Mouse (Mus musculus) heart, adult 2 months (tissue): ENCODE data around the gene Mon1a. TPM values are rescaled to one million over a fixed set of nuclear protein-coding genes. Genes with fewer than 3 reads are reported as not detected.

ENCODE experiments used
- DNase-seq, 2 experiments: peaks; one replicate each; pipeline ENCODE4 v3.0.0; 2021
- H3K27ac ChIP-seq: fragments of 200-600 bp; 2 replicates; pipeline ENCODE4 v1.8.1; 2022
- H3K27me3 ChIP-seq: fragments of 200-500 bp; 2 replicates; pipeline ENCODE4 v1.6.1; 2012; ENCODE audit warnings: mild to moderate bottlenecking, low read length, inconsistent platforms, mixed read lengths; ENCODE audit not compliant: control insufficient read depth, insufficient read depth
- H3K36me3 ChIP-seq: fragments of 200-500 bp; 2 replicates; pipeline ENCODE4 v1.6.1; 2012; ENCODE audit warnings: low read length, inconsistent platforms; ENCODE audit not compliant: control insufficient read depth, insufficient read depth
- H3K4me1 ChIP-seq: fragments of 200-500 bp; 2 replicates; pipeline ENCODE4 v1.6.1; 2011; ENCODE audit warnings: low read length; ENCODE audit not compliant: control insufficient read depth, insufficient read depth
- H3K4me3 ChIP-seq: fragments of 200-600 bp; 2 replicates; pipeline ENCODE4 v1.8.1; 2022
- H3K79me2 ChIP-seq: fragments of 200-500 bp; replicated peaks from 2 replicates; pipeline ENCODE4 v1.6.1; 2012; ENCODE audit warnings: mild to moderate bottlenecking, inconsistent platforms, low read length, moderate library complexity, mixed read lengths; ENCODE audit not compliant: control insufficient read depth, insufficient read depth
- H3K9ac ChIP-seq: fragments of 200-500 bp; 2 replicates; pipeline ENCODE4 v1.6.1; 2012; ENCODE audit warnings: low read depth, mild to moderate bottlenecking, control low read depth, inconsistent platforms, low read length, mixed read lengths
- CTCF ChIP-seq: fragments of 200-600 bp; IDR thresholded peaks from 2 replicates; pipeline ENCODE4 v1.8.1; 2022; ENCODE audit warnings: antibody characterized with exemption, mild to moderate bottlenecking, moderate library complexity
- EP300 ChIP-seq: fragments of 200-500 bp; IDR thresholded peaks from 2 replicates; pipeline ENCODE4 v1.6.1; 2011; ENCODE audit warnings: low read depth, low read length, control low read depth; ENCODE audit not compliant: insufficient read depth
- POLR2A ChIP-seq: fragments of 200-500 bp; IDR thresholded peaks from 2 replicates; pipeline ENCODE4 v1.6.1; 2011; ENCODE audit warnings: mild to moderate bottlenecking, low read depth, low read length, control low read depth; ENCODE audit not compliant: insufficient read depth
- WGBS: fragments of 180-500 bp; shearing (Covaris S2); methylation state at CpG from one replicate; pipeline ENCODE4 v1.1.7; 2018; 5-methylcytosine and 5-hydroxymethylcytosine counted together
- intact Hi-C: fragments of 180-260 bp; cut with DNase I; formaldehyde crosslinking; loops from one replicate; pipeline ENCODE4 v1.15.1; 2025
- polyA plus RNA-seq: library from polyadenylated mRNA; depleted of rRNA; stranded (reverse); fragments of >200 nt; gene quantifications from 2 replicates; pipeline ENCODE4 v1.2.3, GENCODE M21; 2012
- total RNA-seq, 2 experiments: library from RNA; stranded (reverse); gene quantifications; 2 replicates each; pipeline ENCODE4 v1.2.3; 2021

The Mon1a gene
- total and polyA plus RNA-seq, 3 experiments: 11.0 to 16.0 (median 11.2) TPM

DNA sequence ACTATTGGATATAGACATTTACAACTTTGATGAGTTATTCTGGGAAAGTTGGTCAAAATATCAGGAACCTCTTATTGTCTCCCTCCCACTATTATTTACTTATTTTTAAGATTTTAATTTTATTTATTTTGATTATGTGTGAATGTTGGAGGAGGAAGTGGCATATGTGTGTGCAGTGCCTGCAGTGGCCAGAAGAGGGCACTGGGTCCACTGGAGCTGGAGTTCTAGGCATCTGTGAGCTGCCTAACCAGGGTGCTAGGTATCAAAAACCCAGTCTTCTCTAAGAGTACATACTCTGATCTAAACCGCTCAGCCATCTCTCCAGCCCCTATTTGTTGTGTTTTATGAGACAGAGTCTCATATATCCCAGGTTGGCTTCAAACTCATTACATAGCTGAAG, 3.1 kb downstream of the Mon1a start:
- peak; percentile 62 for TF ChIP-seq CTCF
- no peak for TF ChIP-seq EP300
- Histone ChIP-seq H3K4me3 (no peak overlapping the region), H3K27me3 (no peaks in the 10 kb centered on the region), H3K79me2 (0 out of 2 replicates have a peak, but pooled peaks cover 2% of the 10 kb centered on the region), H3K9ac (no peak overlapping the region), H3K4me1 (peaks cover 2% of the 10 kb centered on the region), H3K27ac (no peak overlapping the region), H3K36me3 (no peaks in the 10 kb centered on the region)
- intact Hi-C loops: no loop called here
- WGBS: 100% methylated on average over 1 of the region's 1 CpGs
- no peak for DNase-seq

DNA sequence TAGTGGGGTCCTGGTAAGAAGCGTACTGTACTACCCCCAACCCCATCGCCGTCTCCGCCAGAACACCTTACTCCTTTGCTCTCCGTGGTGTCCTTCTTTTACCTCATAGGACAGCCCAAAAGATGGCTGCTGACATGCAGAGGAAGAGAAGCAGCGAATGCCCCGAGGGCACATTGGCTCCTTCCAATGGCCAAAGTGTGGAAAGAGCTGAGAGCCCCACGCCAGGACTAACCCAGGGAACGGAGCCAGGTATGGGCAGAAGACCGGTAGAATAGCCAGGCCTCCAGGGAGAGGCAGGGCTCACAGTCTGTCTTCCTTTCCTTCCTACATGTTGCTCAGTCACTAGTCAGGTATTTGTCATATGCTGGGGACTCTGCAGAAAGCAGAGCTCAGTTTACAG, 10.6 kb downstream of the Mon1a start:
- Histone ChIP-seq H3K27ac (no peak overlapping the region), H3K79me2 (no peaks in the 10 kb centered on the region), H3K4me3 (no peak overlapping the region), H3K27me3 (no peaks in the 10 kb centered on the region), H3K36me3 (no peaks in the 10 kb centered on the region), H3K4me1 (no peaks in the 10 kb centered on the region), H3K9ac (no peak overlapping the region)
- no peak for DNase-seq
- 87% methylated on average over 10 of the region's 10 CpGs for WGBS
- TF ChIP-seq POLR2A (no peak), CTCF (no peak), EP300 (no peak)
- intact Hi-C loops: no loop called here

DNA sequence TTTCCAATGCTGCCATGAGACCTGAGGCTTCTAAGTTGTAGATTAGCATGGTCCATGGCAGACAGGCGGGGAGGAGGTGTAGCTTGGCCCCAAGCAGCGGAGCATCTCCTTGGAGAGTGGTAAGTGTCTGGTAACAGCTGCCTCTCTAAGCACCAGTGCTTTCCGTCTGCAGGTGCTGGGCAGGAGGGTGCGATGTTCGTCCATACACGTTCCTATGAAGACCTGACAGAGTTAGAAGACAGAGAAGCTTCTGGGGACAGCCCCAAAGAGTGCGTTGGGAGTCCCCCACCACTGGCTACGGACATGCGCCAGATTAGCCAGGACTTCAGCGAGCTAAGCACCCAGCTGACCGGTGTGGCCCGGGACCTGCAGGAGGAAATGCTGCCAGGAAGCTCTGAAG, 11.9 kb downstream of the Mon1a start:
- H3K9ac ChIP-seq: no peak overlapping the region
- H3K79me2 ChIP-seq: no peaks in the 10 kb centered on the region
- H3K4me3 ChIP-seq: no peak overlapping the region
- intact Hi-C loops: loop anchor here (5.0 kb wide), 1 partner anchor 152 kb away; the partner anchor contains the start of gene Amigo3
- no peak for DNase-seq
- TF ChIP-seq POLR2A (no peak), EP300 (no peak), CTCF (no peak)
- H3K27ac ChIP-seq: no peak overlapping the region
- H3K27me3 ChIP-seq: no peaks in the 10 kb centered on the region
- no peaks in the 10 kb centered on the region for H3K4me1 ChIP-seq
- no peaks in the 10 kb centered on the region for H3K36me3 ChIP-seq
- WGBS: 79% methylated on average over 12 of the region's 12 CpGs

DNA sequence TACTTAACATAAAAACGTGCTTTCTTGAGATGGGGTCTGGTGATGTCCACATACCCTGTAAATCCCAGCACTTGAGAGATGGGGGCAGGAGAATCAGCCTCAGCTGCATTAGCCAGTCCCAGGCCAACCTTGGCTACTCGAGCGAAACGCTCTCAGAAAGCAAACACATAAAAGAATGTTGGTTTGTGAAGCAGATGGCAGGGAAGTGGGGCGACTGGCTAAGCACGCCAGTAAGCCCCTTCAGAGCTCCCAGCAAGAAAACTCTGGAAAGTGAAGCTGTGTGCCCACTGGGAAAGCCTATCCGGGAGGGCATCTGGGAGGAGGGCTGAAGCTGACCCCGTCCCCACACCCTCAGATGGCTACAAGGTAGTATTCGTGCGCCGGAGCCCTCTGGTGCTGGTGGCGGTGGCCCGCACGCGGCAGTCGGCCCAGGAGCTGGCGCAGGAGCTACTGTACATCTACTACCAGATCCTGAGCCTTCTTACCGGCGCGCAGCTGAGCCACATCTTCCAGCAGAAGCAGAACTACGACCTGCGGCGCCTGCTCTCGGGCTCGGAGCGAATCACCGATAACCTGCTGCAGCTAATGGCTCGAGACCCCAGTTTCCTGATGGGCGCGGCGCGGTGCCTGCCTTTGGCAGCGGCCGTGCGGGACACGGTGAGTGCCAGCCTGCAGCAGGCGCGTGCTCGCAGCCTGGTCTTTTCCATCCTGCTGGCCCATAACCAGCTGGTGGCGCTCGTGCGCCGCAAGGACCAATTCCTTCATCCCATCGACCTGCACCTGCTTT, 13.1 kb downstream of the Mon1a start:
- Histone ChIP-seq H3K27ac (no peak overlapping the region), H3K27me3 (no peaks in the 10 kb centered on the region), H3K9ac (no peak overlapping the region), H3K4me3 (no peak overlapping the region), H3K79me2 (no peaks in the 10 kb centered on the region), H3K4me1 (no peaks in the 10 kb centered on the region; the same call in 1 of the 2 replicates), H3K36me3 (no peaks in the 10 kb centered on the region)
- TF ChIP-seq EP300 (no peak), POLR2A (no peak), CTCF (peak; percentile 54)
- intact Hi-C loops: loop anchor here (5.0 kb wide), 1 partner anchor 151 kb away; the partner anchor contains the start of gene Amigo3
- DNase-seq: no peak
- 61% methylated on average over 44 of the region's 44 CpGs for WGBS

DNA sequence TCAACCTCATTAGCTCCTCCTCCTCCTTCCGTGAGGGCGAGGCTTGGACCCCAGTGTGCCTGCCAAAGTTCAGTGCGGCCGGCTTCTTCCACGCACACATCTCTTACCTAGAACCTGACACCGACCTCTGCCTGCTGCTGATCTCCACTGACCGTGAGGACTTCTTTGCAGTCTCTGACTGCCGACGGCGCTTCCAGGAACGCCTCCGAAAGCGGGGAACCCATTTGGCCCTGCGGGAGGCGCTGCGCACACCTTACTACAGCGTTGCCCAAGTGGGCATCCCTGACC, 13.6 kb downstream of the Mon1a start:
- no peak for DNase-seq
- no peak overlapping the region for H3K27ac ChIP-seq
- 72% methylated on average over 17 of the region's 17 CpGs for WGBS
- no peaks in the 10 kb centered on the region for H3K36me3 ChIP-seq
- peaks cover 4% of the 10 kb centered on the region for H3K4me1 ChIP-seq
- H3K27me3 ChIP-seq: no peaks in the 10 kb centered on the region
- TF ChIP-seq EP300 (no peak), POLR2A (no peak), CTCF (no peak)
- H3K4me3 ChIP-seq: no peak overlapping the region
- H3K79me2 ChIP-seq: no peaks in the 10 kb centered on the region
- H3K9ac ChIP-seq: no peak overlapping the region
- intact Hi-C loops: loop anchor here (5.0 kb wide), 1 partner anchor 151 kb away; the partner anchor contains the start of gene Amigo3

DNA sequence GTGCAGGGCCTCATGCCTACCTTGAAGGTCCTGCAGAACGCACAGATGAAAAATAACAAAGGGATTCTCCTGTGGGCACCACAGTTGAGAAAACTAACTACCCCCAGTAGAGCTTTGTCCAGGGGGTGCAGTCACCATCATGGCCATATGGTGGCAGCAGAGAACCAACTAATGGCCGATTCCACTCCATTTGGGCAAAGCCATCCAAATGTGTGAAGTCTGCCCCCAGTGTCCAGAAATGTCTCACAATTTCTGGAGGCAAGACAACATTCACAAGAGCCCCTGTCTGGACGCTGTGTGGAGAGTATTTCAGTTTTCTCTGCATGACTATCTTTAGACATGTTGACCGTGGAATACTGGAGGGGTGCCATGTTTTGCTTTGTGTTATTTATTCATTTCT, 16.8 kb downstream of the Mon1a start:
- H3K4me1 ChIP-seq: peaks cover 4% of the 10 kb centered on the region
- DNase-seq: peak; percentile 86 to 92
- H3K36me3 ChIP-seq: no peaks in the 10 kb centered on the region
- TF ChIP-seq POLR2A (no peak), EP300 (peak; percentile 97), CTCF (peak; percentile 96)
- WGBS: under 1% methylated on average over 4 of the region's 4 CpGs
- no peaks in the 10 kb centered on the region for H3K79me2 ChIP-seq
- H3K4me3 ChIP-seq: no peak overlapping the region
- H3K27me3 ChIP-seq: no peaks in the 10 kb centered on the region
- H3K9ac ChIP-seq: no peak overlapping the region
- H3K27ac ChIP-seq: no peak overlapping the region; the same call in 1 of the 2 replicates
- intact Hi-C loops: loop anchor here (1.0 to 5.0 kb wide), 4 partner anchors 58 to 164 kb away; partner anchors contain the start of gene Amigo3
